Mouse (Mus musculus) gastrocnemius, postnatal 25 days (tissue): ENCODE data around the gene Riox1. TPM values are rescaled to one million over a fixed set of nuclear protein-coding genes. Genes with fewer than 3 reads are reported as not detected.

Source experiments
- DNase-seq: peaks from one replicate; pipeline ENCODE4 v3.0.0; 2022
- total RNA-seq, 2 experiments: library from RNA; stranded (reverse); gene quantifications; 1 replicate in 1 of 2; 2 replicates in 1 of 2; pipeline ENCODE4 v1.2.3; 2021

Gene Riox1
- total RNA-seq, 2 experiments from 2014 or later: 2.3 to 2.9 TPM

DNA sequence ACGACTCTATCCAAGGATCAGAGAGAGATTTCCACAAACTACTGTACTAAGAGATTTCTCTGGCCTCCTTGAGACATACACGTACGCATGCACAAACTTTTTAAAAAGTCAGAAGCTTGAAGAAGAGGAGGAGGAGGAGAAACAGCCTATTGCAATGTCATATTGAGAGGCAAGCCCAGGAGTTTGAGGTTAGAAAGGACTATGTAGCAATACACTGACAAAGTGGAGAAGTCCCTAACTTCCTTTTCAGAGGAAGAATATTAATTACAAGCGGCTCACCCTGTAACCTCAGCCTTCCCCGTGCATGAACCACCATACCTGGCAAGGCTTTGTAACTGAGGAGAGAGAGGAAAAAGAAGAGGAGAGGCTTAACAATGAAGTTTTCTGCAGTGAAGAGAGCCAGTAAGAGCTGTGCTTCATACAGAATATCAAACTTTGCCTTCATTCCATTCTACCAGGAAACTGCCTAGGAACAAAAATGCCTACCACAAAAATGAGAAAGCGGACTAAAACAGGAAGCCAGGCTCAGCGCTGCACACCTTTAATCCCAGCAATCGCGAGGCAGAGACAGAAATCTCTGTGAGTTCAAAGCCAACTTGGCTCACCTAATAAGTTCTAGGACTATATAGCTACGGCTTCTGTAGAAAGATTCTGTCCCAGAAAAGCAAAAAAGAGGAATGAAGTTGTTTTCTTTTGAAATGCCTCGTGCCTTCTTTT, 474 bp upstream of the Riox1 start:
- no peak for DNase-seq

DNA sequence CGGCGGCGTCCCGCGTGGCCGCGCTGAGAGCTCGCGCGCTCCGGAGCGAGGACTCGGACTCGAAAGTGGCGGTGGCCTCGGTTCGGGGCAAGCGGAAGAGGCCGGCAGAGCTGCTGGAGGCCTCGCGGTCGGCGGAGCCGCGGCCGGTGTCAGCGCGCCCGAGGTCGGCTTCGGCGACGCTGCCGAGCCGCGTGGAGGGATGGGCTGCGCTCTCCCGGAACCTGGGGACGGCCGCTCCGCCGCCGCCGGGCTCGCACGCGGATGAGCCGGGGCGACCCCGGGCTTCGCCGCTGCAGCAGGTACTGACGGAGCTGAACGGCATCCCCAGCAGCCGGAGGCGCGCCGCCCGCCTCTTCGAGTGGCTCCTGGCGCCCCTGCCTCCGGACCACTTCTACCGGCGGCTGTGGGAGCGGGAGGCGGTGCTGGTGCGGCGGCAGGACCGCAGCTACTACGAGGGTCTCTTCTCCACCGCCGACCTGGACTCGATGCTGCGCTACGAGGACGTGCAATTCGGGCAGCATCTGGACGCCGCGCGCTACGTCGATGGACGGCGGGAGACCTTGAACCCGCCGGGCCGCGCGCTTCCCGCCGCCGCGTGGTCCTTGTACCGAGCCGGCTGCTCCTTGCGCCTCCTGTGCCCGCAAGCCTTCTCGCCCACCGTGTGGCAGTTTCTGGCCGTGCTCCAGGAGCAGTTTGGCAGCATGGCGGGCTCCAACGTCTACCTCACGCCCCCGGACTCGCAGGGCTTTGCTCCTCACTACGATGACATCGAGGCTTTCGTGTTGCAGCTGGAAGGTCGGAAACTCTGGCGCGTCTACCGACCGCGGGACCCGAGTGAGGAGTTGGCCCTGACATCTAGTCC, 663 bp downstream of the Riox1 start:
- peak; percentile 13 for DNase-seq

DNA sequence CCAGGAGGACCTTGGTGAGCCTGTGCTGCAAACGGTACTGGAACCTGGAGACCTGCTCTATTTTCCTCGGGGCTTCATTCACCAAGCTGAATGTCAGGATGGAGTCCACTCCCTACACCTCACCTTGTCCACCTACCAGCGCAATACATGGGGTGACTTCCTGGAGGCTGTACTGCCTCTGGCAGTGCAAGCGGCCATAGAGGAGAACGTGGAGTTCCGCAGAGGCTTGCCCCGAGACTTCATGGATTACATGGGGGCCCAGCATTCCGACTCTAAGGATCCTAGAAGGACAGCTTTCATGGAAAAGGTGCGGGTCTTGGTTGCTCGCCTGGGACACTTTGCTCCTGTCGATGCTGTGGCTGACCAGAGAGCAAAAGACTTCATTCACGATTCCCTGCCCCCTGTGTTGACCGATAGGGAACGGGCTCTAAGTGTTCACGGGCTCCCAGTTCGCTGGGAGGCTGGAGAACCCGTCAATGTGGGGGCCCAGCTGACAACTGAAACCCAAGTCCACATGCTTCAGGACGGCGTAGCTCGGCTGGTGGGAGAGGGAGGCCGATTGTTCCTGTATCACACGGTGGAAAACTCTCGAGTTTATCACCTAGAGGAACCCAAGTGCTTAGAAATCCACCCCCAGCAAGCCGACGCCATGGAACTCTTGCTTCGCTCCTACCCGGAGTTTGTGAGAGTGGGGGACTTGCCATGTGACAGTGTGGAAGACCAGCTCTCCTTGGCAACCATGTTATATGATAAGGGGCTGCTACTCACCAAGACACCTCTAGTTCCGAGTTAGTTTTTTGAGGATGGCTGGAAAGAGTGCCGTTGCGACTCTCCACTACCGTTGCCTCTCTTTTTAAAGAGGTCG, 1.5 kb downstream of the Riox1 start:
- DNase-seq: no peak

DNA sequence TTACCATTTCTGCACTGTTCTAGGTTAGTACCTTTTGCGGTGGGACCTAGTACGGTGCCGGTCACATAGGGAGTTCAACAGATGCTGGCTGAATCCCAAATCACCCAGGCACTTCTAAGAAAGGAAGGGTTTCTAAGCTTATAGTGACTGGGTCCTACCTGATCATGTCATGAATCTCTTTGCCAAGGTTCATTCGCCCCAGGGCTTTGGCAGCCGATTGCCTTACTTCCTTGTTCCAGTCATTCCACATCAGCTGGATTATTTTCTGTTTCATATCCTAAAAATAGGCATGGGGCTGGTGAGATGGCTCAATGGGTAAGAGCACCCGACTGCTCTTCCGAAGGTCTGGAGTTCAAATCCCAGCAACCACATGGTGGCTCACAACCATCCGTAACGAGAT, 7.9 kb downstream of the Riox1 start:
- DNase-seq: no peak

DNA sequence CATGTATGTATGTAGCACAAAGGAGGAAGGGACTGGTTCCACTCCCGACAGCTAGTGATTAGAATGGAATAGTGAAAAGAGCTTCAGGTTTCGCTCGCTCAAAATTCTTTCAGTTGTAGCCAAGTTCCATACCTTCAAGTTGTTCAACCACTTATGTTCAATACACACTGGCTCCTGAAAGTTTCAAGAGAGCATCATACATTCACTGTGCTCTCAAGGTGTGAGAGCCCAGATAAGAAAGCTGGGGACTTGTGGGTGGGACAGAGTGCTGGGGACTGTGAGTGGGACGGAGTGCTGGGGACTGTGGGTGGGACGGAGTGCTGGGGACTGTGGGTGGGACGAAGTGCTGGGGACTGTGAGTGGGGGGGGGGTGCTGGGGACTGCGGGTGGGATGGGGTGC, 14.8 kb downstream of the Riox1 start:
- no peak for DNase-seq

DNA sequence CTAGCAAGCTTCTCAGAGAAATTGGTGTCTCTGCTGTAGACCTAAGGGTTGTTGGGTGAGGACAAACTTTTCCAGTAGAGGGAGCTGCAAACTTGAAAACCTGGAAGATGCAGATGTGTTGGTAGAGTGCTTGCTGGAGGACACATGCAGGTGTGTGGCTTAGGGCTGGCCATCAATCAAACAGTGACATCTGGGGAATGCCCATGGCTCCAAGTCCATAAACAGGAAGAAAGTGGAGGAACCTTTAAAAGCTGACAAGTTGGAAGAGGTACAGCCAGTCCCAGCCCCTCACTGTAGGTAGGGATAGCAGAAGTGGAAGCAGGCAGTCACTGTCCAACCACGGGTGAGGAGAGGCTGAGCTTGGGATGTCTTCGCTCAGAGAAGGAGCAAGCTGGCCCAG, 21.7 kb downstream of the Riox1 start:
- DNase-seq: no peak

DNA sequence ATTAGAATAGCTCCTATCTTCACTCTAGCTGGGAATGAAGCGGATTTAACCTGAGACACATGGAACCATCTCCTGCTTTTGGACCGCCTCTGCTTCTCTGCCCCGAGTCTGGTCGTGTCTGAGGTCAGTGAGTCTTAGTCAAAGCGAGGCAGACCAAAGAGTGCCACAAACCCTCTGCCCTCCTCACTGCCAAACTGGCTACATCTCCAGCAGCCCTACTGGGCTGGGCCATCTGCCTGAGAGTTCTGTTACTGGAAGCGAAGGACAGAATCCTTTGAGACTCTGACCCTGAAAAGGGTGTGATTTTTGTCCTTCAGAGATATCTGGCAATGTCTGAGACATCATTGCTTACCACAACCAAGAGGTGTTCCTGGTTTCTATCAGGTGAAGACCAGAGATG, 28.5 kb downstream of the Riox1 start:
- DNase-seq: no peak

DNA sequence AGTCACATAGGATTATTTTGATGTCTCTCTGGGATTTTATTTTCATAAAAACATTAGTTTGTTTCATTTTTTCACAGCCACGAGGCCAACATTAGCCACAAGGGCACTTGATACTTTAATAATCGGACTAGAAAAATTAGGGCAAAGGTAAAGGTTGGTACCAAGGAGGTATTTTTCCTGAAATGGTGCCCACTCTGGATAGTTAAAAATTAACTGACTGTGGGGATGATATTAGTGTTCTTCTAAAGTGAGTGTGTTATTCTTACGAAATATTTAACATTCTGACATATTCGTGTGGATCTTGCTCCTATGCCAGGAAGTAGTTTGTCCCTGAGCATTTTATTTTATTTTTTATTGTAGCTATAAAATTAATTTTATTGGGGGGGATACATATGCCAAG, 31.2 kb downstream of the Riox1 start:
- DNase-seq: no peak

DNA sequence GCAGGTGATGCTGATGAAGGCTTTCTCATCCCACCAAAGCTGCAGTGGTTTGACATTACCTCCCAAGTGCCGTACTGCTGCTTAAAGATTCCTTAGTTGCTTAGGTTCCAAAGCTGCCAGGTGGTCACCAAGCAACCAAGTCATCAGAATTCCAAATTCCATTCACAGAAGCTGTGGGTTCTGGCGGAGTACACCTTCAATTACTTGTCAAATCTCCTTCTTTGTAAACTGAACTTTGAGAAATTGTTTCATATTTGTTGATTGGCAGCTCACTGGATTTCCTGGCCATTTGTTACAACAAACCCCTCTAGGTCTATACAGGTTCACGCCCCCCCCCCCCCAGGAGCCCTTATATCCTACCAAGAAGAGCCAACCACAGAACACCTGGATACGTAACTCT, 34.3 kb downstream of the Riox1 start, which contains the start of gene Heatr4:
Heatr4 (minus strand) TSS at position 101 of the 400 bp plus-strand sequence.
- no peak for DNase-seq

DNA sequence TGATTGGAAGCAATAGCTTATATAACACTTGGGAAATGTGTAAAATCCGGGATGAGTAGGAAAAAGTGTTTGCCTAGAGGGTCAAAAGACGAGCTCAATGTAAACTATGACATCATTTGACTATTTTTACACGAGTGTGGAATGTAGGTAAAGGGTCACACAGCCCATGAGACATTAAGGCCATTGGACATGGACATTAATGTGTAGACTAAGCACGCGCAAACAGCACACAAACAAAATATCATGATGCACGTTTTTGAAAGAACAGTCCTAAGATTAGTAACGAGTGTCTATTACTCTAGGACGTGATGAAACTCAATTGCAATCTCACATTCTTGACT, 36.8 kb downstream of the Riox1 start:
- DNase-seq: no peak

DNA sequence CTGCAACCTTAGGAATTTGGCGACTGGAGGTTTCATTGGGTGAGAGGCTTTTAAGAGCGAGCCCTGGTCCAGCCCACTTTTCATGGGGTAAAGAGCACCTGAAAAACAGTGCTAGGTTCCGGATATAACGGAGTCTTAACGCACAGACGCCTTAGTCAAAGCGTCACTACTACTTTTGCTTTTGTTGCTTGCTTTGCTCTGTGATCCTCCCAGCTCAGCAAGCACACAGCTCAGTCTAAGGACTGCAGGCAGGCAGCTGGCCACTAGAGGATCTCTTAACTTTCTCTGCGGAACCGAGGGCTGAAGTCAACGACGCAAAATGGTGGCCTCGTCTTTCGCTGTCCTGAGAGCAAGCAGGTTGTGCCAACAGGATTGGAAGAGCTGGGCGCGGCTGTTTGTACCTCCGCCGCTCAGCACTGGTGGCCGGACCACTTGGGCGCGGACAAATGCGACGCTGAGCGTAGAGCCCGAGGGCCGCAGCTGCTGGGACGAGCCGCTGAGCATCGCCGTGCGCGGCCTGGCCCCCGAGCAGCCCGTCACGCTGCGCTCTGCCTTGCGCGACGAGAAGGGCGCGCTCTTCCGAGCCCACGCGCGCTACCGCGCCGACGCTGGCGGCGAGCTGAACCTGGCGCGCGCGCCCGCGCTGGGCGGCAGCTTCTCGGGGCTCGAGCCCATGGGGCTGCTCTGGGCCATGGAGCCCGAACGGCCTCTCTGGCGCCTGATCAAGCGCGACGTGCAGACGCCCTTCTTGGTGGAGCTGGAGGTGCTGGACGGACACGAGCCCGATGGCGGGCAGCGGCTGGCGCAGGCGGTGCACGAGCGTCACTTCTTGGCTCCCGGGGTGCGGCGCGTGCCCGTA, 37.4 kb downstream of the Riox1 start, which contains the start of gene Acot2:
Acot2 (plus strand) TSS at position 279 of the 859 bp plus-strand sequence.
- peak; percentile 72 for DNase-seq

DNA sequence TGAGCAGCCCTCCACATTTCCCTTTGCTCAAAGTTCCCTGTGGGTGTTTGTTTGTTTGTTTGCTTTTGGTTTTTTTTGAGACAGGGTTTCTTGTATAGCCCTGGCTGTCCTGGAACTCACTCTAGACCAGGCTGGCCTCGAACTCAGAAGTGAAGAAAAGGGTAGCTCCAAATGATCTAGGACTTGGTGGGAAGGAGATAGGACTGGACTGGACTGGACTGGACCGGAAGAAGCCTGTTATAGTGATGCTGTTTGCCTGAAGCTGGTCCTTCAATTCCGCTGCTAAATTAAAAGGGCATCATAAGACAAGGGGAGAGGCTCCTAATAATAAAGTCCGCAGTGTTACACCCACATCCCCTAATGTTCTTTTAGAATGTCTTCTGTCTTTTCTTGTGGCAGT, 38.1 kb downstream of the Riox1 start:
- no peak for DNase-seq

DNA sequence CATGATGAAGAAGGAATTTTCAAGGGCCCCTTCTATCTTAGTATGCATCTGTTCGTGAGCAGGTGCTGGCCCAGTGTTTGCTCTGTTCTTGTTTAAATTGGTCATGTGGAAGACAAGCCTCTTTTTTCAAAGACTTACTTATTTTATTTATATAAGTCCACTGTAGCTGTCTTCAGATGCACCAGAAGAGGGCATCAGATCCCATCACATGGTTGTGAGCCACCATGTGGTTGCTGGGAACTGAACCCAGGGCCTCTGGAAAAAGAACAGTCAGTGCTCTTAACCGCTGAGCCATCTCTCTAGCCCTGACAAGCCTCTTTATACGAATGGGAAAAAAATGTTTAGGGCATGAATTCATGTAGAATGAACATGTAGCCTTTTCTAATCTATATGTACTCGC, 39.0 kb downstream of the Riox1 start:
- DNase-seq: no peak

DNA sequence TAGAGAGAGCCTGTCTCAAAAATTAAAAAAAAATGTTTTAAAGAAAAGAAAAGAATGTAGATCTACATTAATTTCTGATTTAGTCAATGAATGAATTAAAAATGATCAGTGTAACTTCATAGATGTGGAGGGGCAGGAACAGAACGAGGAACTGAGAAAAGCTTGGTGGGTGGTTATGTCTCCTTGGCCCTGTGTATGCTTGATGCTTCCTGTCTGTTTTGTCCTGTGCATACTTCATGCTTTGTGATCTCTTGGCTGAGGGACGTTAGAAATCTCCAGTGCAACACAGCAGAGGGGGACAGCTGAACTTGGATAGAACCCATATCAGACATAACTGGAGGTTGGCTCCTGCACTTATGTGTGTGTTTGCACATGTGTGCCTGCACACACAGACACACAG, 46.8 kb downstream of the Riox1 start:
- no peak for DNase-seq

DNA sequence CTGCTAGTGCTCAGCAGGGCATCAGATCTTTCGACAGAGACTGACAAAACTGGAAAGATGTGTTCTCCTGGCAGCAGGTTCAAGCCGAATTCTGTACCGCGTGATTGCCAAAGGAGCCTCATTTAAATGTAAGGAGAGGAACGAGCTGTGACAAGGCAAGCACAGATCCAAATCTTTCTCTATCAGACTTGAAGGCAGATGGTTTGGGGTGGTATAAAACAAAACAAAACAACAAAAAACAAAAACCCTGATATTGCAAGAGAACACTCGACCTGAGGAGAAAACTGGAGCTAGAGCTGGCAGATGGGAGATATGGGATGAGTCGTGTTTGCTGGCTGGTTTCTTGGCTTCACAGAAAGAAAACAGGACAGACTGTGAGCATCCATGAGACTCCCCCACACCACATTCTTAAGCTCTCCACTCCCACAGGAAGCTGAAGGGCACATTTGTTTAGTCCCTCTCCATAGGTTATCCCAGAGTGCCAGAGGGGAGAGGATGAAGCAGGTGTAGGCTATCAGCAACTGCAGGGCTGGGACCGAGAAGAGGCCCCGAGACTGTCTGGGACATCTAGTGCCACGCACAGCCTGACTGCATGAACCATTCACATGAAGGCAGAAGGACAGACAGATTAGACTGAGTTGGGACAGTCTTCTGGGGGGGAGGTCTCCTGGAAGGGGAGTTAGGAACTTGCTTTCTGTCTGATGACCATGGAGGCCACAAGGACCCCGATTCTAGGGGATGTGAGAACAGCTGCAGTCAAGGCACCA, 48.1 kb downstream of the Riox1 start:
- DNase-seq: no peak

DNA sequence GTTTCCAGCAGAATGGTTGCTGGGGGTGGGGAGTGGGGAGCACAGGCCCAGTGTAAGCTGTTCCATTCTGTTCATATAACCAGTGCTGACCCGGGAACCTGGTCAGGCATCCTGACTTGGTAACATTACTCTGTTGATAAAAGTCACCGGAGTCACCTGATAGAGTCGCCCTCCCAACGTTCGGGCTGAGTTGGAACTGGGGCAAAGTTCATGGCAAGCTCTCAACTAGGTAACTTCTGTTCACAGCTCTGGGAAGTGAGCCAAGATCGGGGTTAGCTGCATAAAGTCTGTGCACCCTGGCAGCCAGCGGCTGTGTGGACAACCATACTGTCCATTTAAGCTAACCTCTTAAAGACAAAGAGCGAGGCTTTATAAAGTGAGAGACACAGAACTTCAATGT, 48.8 kb downstream of the Riox1 start:
- peak; percentile 58 for DNase-seq

DNA sequence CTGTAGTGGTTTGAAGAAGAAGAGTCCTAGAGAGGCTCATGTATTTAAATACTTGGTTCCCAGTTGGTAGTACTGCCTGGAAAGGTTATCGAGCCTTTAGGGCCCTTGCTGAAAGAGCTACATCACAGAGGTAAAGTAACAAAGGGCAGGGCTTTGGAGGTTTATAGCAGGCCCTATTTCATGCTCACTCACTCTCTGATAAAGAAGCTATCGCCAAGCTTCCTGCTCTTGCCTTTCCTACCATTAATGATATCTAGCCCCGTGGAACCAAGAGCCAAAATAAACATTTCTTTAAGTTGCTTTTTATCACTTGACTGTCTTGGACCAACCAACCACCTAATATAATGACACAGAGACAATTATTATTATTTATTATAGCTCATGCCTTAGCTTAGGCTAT, 50.0 kb downstream of the Riox1 start:
- no peak for DNase-seq
